Mouse (Mus musculus) stomach, embryonic 16.5 days (tissue): ENCODE measurements at regions not wholly inside any gene's neighbourhood (a gene's known extent, or its start where the extent isn't known, plus 50 kb on each side); places are given as distances from the start of the nearest gene placed in this dataset.

Source experiments
- ATAC-seq: fragments of 200-750 bp; cut with Nextera tagmentation; 2 replicates; pipeline ENCODE4 v1.8.0; 2017; ENCODE audit warnings: moderate number of reproducible peaks, moderate TSS enrichment; ENCODE audit not compliant: insufficient read depth, low FRiP score
- H3K27ac ChIP-seq: fragments of 300-500 bp; sonication (generic); 2 replicates; pipeline ENCODE4 v1.5.1; 2014; ENCODE audit warnings: low read length
- H3K27me3 ChIP-seq: fragments of 300-500 bp; sonication (generic); 2 replicates; pipeline ENCODE4 v1.6.1; 2014; ENCODE audit warnings: low read length, control low read depth, mixed read lengths; ENCODE audit not compliant: control insufficient read depth, insufficient read depth
- H3K36me3 ChIP-seq: fragments of 300-500 bp; sonication (generic); 2 replicates; pipeline ENCODE4 v1.6.1; 2014; ENCODE audit warnings: low read length; ENCODE audit not compliant: control insufficient read depth, insufficient read depth
- H3K4me1 ChIP-seq: fragments of 300-500 bp; sonication (generic); 2 replicates; pipeline ENCODE4 v1.6.1; 2014; ENCODE audit warnings: low read length, control low read depth, mixed read lengths; ENCODE audit not compliant: control insufficient read depth, insufficient read depth
- H3K4me2 ChIP-seq: fragments of 300-500 bp; sonication (generic); 2 replicates; pipeline ENCODE4 v1.6.1; 2014; ENCODE audit warnings: low read depth, low read length, mixed read lengths
- H3K4me3 ChIP-seq: fragments of 300-500 bp; sonication (generic); replicated peaks from 2 replicates; pipeline ENCODE4 v1.5.1; 2014; ENCODE audit warnings: mild to moderate bottlenecking, low read length
- H3K9ac ChIP-seq: fragments of 300-500 bp; sonication (generic); 2 replicates; pipeline ENCODE4 v1.6.1; 2014; ENCODE audit warnings: low read length
- H3K9me3 ChIP-seq: fragments of 300-500 bp; sonication (generic); replicated peaks from 2 replicates; pipeline ENCODE4 v1.6.1; 2016; ENCODE audit warnings: low read length, control low read depth; ENCODE audit not compliant: control insufficient read depth
- WGBS: fragments of 180-500 bp; shearing (Covaris S2); extraction: QIAGEN DNeasy Blood & Tissue Kit; methylation state at CpG from one replicate; pipeline ENCODE4 v1.1.7; 2014; 5-methylcytosine and 5-hydroxymethylcytosine counted together

- Histone ChIP-seq H3K4me3 (no peak overlapping the region), H3K27ac (no peak overlapping the region), H3K9me3 (no peaks in the 10 kb centered on the region), H3K4me2 (no peak overlapping the region), H3K9ac (no peak overlapping the region), H3K27me3 (no peaks in the 10 kb centered on the region), H3K4me1 (no peaks in the 10 kb centered on the region), H3K36me3 (no peaks in the 10 kb centered on the region)
- WGBS, result 76% methylated on average over 4 of the region's 4 CpGs
- ATAC-seq, result no peak
These were observed 163.6 kb downstream of the Aldoart1 start for GRCm38 (mm10) chr4:72688842-72689241.

GRCm38 (mm10) chr4:72674006-72674405 lies 178.4 kb downstream of the Aldoart1 start:
- WGBS, result 61% methylated on average over 2 of the region's 2 CpGs
- no peaks in the 10 kb centered on the region for H3K4me1 ChIP-seq
- H3K4me3 ChIP-seq, result no peak overlapping the region
- no peak overlapping the region for H3K9ac ChIP-seq
- H3K27ac ChIP-seq, result no peak overlapping the region
- H3K36me3 ChIP-seq, result no peaks in the 10 kb centered on the region
- H3K4me2 ChIP-seq, result no peak overlapping the region
- no peak for ATAC-seq
- H3K9me3 ChIP-seq, result no peaks in the 10 kb centered on the region
- H3K27me3 ChIP-seq, result no peaks in the 10 kb centered on the region

- Histone ChIP-seq H3K27me3 (no peaks in the 10 kb centered on the region), H3K4me2 (no peak overlapping the region), H3K4me1 (no peaks in the 10 kb centered on the region), H3K36me3 (no peaks in the 10 kb centered on the region), H3K9ac (no peak overlapping the region), H3K4me3 (no peak overlapping the region), H3K9me3 (no peaks in the 10 kb centered on the region), H3K27ac (no peak overlapping the region)
- 56% methylated on average over 5 of the region's 5 CpGs for WGBS
- no peak; the same call in 1 of the 2 replicates for ATAC-seq
These were observed 180.6 kb downstream of the Aldoart1 start for GRCm38 (mm10) chr4:72671652-72672411.

GRCm38 (mm10) chr4:72669827-72670494 lies 182.5 kb downstream of the Aldoart1 start:
- ATAC-seq, result no peak
- H3K36me3 ChIP-seq, result no peaks in the 10 kb centered on the region
- no peak overlapping the region for H3K4me3 ChIP-seq
- no peak overlapping the region for H3K9ac ChIP-seq
- 79% methylated on average over 5 of the region's 5 CpGs for WGBS
- H3K27me3 ChIP-seq, result no peaks in the 10 kb centered on the region
- no peaks in the 10 kb centered on the region for H3K4me1 ChIP-seq
- H3K27ac ChIP-seq, result no peak overlapping the region
- no peak overlapping the region for H3K4me2 ChIP-seq
- H3K9me3 ChIP-seq, result no peaks in the 10 kb centered on the region

- H3K4me3 ChIP-seq, result no peak overlapping the region
- no peak overlapping the region for H3K27ac ChIP-seq
- no peak overlapping the region for H3K9ac ChIP-seq
- no peaks in the 10 kb centered on the region for H3K27me3 ChIP-seq
- no peak overlapping the region for H3K4me2 ChIP-seq
- no peaks in the 10 kb centered on the region for H3K9me3 ChIP-seq
- no peaks in the 10 kb centered on the region for H3K4me1 ChIP-seq
- no peaks in the 10 kb centered on the region for H3K36me3 ChIP-seq
- no peak for ATAC-seq
These were observed 188.1 kb downstream of the Aldoart1 start for GRCm38 (mm10) chr4:72664379-72664778.

- Histone ChIP-seq H3K9me3 (no peaks in the 10 kb centered on the region), H3K27ac (no peak overlapping the region), H3K36me3 (no peaks in the 10 kb centered on the region), H3K4me3 (no peak overlapping the region), H3K9ac (no peak overlapping the region), H3K4me1 (no peaks in the 10 kb centered on the region), H3K4me2 (no peak overlapping the region), H3K27me3 (no peaks in the 10 kb centered on the region)
- ATAC-seq, result peak; percentile 37; the same call in 1 of the 2 replicates
These were observed 190.0 kb downstream of the Aldoart1 start for GRCm38 (mm10) chr4:72662477-72662876.

- Histone ChIP-seq H3K4me3 (no peak overlapping the region), H3K27ac (no peak overlapping the region), H3K9me3 (no peaks in the 10 kb centered on the region), H3K36me3 (no peaks in the 10 kb centered on the region), H3K4me2 (no peak overlapping the region), H3K4me1 (no peaks in the 10 kb centered on the region), H3K27me3 (no peaks in the 10 kb centered on the region), H3K9ac (no peak overlapping the region)
- WGBS, result 89% methylated on average over 1 of the region's 1 CpGs
- ATAC-seq, result no peak
These were observed 196.2 kb downstream of the Aldoart1 start for GRCm38 (mm10) chr4:72656206-72656605.

GRCm38 (mm10) chr4:72647130-72647529 lies 205.3 kb downstream of the Aldoart1 start:
- H3K27ac ChIP-seq, result no peak overlapping the region
- no peaks in the 10 kb centered on the region for H3K27me3 ChIP-seq

GRCm38 (mm10) chr4:72629416-72629815 lies 223.0 kb downstream of the Aldoart1 start:
- H3K9ac ChIP-seq, result no peak overlapping the region
- no peaks in the 10 kb centered on the region for H3K27me3 ChIP-seq
- no peak overlapping the region for H3K4me2 ChIP-seq
- no peak overlapping the region for H3K4me3 ChIP-seq
- no peak for ATAC-seq
- H3K9me3 ChIP-seq, result no peaks in the 10 kb centered on the region
- H3K4me1 ChIP-seq, result no peaks in the 10 kb centered on the region
- 50% methylated on average over 3 of the region's 3 CpGs for WGBS
- H3K27ac ChIP-seq, result no peak overlapping the region
- H3K36me3 ChIP-seq, result no peaks in the 10 kb centered on the region

More at GRCm38 (mm10) chr4:72647130-72647529, 205.3 kb downstream of the Aldoart1 start:
- 97% methylated on average over 1 of the region's 1 CpGs for WGBS
- Histone ChIP-seq H3K4me1 (no peaks in the 10 kb centered on the region), H3K4me3 (no peak overlapping the region), H3K4me2 (no peak overlapping the region), H3K9ac (no peak overlapping the region), H3K9me3 (no peaks in the 10 kb centered on the region), H3K36me3 (no peaks in the 10 kb centered on the region)
- no peak for ATAC-seq
